Mouse (Mus musculus): ENCODE results near the gene Trpd52l3.
"Not testable (repeated sequence)": the region's sequence is repeated elsewhere in the genome, so short reads cannot be mapped to it uniquely, and the experiment has no call there.

Trpd52l3 gene

DNA sequence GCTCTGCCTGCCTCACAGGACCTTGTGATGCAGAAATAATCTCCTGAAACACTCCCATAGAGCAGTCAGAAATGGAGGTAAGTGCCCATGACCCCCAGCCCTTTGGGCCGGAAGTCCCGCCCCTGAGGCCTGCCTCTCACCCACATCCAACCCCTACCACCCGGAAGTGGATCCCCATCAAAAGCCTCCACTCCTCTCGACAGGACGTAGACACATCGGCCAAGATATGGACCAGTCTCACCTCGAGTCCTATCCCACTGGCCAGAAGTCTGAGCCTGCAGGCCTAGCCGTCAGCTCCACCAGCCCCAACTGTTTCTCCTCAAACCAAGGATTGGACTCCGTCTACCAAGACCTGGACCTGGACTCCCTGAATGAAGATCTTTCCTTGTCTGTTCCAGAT, at the start of gene Trpd52l3:
Trpd52l3 (plus strand) TSS at position 170 of the 400 bp plus-strand sequence.
- no peak for DNase-seq (ENCODE audit: extremely low spot score, low read depth, low spot score)

DNA sequence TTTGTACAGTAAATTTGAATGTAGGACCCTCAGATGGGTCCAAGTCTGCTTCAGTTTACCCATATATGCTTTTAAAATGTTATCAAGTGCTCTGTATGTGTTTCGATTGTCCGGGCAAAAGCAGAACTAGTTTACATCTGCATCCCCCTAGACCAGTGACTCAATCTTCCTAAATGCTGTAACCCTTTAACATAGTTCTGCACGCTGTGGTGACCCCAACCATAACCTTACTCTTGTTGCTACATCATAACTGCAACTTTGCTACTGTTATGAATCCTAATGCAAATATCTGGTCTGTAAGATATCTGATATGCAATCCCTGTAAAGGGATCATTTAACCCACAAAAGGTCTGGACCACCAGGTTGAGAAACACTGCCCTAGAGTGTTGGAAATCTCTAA, 49.8 kb upstream of the Trpd52l3 start:
- DNase-seq (ENCODE audit: extremely low spot score, low read depth, low spot score): no peak

DNA sequence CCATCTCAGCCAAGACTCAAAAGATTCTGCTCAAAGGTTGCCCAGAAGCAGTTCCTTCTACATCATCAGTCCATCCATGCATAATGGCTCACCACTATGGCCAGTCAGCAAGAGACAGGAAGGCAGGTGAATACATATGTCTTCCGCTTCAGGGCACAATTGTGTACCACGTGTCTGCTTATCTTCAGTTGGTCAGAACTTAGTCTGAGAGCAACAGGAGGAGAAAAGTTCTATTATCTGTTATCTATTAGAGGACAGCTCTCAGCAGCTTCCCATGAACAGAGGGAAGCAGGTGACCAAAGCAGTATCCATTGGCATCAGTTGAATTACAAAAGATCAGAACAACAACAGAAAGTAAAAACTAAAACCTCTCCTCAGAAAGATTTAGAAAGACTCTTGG, 48.1 kb upstream of the Trpd52l3 start:
- no peak for DNase-seq (ENCODE audit: extremely low spot score, low read depth, low spot score)

DNA sequence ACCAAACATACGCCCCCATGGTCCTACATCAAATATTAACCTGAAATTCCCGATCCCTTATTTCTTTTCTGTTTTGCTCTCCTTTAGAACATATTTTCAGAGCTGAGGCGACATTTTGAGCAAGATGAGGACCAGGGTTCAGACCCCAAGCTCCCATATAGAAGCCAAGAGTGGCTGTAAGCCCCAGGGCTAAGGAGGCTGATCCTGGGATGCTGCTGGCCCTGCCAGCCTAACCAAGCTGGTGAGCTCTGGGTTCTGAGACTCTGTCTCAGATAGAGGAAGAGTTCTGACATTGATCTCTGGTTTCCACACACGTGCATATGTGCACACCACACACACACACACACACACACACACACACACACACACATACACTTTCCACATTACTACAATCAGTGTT, 42.7 kb upstream of the Trpd52l3 start:
- no peak for DNase-seq (ENCODE audit: extremely low spot score, low read depth, low spot score)

DNA sequence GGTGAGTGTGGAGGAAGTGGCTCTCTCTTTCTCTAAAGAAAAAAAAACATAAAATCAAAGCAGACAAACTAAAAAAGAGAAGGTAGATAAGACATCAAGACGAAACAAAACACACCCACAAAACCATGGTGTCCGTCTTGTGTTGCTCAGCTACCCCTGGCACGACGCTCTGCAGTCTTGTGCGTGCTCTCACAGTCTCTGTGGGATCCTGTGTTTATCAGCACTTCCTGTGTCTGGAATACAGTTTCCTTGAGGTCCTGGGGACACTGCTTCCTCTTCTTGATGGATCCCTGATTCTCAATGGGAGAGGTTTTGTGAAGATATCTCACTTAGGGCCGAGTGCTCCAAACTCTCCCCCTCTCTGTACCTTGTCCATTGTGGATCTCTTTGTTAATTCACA, 41.7 kb upstream of the Trpd52l3 start:
- DNase-seq (ENCODE audit: extremely low spot score, low read depth, low spot score): no peak

DNA sequence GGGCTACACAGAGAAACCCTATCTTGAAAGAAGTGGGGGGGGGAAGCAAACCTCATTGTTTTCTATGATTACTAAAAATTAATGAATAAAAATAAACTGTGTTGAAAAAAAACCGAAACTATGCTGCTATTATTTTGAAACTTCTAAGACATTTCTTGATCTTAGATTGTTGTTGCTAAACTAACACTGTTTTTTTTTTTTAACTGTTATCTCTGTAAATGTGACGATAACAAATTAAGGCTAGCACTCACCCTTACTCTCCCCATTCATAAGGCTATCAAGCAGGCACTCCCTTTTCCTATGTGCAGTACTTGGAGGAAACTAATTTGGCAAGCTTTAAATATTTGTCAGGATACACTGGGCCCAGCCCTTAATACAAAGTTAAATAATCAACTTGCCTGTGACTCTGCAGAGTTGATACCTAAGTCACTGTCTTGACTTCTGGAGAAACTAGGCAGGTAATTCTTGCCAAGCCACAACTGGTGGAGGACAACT, 39.9 kb upstream of the Trpd52l3 start:
- DNase-seq (ENCODE audit: extremely low spot score, low read depth, low spot score): no peak

DNA sequence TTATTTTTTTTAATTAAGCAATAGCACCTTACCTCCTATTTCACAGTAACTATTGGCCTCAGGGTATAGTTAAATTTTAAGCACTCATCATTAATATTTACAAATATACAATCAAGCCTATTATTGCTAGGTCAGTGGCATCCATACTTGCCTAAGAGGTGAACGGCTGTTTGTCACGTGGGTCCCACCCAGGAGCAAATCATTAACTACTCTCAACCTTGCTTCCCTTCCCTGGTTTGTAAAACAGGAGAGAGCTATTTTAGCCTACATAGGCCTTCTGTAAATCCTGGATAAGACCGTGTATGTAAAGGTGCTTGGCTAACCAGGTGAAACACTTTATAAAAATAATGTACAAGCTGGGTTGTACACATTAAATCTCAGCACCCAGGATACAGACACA, 35.6 kb upstream of the Trpd52l3 start:
- DNase-seq (ENCODE audit: extremely low spot score, low read depth, low spot score): no peak

DNA sequence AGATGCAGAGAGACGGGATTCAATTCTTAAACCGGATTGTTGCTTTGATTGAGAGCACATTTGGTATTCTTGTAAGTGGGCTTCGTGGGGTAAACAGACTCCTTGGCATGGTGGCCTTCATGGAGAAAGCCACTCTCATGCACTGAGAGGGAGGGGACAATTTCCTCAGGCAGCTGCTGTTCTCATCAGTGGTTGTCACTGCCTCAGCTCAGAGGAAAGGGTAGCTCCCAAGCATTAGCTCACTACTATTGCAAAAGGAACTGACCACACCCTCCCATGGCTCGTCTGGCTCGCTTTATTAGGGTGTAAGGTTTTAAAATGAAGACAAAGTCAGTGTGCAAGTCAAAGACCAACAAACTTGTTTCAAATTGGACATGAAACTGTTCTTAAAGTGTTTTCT, 30.2 kb upstream of the Trpd52l3 start:
- DNase-seq (ENCODE audit: extremely low spot score, low read depth, low spot score): no peak

DNA sequence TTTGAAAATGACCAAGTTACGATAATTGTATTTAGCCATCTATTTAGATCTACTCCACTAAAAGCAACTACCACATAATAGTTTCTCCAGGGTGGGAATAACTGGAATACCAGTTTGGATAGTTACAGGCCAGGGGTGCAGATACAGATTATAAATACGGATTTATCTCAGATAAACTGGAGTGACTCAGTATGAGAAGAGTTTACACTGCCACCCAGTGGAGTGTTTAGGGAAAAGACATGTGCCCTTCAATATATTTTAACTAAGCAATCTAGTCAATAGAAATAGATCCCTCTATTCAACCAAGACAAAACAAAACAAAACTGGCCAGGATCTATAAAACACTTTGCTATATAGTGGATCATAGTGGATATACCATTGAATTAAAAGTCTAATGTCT, 24.7 kb upstream of the Trpd52l3 start:
- DNase-seq (ENCODE audit: extremely low spot score, low read depth, low spot score): no peak

DNA sequence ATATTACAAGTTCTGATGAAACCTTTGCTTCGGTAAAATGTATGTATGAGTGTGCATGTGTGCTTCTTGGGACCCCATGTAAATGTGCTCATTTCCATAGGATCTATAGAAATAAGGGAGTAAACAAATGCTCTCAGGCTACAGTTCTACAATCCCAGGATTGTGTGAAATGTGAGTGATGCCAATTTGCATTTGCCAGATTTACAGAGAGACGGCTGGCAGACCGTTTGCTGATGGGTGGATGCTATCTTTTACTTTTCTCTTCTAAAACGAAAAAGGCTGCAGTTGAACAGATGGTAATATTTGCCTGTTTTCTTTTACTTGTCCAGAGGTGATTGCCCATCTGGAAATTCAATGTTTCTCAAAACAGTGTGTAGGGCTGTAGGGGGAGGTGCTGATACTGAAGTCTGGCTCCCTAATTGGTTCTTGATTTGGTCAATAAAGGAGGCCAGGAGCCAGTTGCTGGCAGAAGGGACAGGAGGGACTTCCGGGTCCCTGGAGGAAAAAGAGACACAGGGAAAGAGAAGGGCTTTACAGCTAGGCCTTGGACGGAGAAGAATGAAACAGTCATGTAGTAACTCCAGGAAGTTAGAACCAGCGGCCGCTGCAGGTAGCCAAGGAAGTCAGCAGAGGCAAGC, 24.0 kb upstream of the Trpd52l3 start:
- no peak for DNase-seq (ENCODE audit: extremely low spot score, low read depth, low spot score)

DNA sequence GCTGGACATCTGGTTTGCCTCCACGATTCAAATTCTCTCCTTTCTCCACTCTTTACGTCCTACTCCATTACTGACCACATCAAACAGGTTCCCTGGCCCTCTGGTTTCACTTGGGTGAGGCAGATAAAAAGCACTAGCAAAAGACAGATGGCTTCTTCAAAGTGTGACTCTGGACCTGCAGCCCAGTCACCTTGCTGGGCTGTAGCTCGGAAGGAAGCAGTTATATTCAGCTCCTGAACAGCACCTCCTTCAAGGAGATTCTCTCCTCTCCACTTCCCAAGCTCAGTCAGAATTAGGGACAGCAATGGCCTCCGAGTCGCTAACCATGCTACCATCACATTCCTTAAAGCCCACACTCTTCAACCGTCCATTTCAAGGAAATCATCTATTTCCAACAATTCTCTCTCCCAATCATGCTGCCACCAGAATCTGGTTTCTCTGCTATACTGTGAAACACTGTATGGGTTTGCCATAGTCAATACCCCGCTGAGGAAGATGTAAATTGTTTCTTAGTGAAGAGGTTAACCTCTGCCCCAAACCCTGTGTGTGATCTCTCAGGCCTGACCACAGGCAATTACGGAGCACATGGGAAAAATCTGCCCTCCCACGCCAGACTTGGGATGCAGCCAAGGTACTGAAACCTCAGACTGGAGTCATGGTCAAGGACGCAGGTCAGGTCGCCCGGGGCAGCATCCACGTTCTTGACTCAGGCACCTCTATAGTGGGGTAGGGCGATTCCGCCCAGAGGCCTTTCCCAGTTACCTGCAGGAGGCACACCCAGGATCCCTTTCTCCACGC, 19.2 kb upstream of the Trpd52l3 start:
- DNase-seq (ENCODE audit: extremely low spot score, low read depth, low spot score): no peak

DNA sequence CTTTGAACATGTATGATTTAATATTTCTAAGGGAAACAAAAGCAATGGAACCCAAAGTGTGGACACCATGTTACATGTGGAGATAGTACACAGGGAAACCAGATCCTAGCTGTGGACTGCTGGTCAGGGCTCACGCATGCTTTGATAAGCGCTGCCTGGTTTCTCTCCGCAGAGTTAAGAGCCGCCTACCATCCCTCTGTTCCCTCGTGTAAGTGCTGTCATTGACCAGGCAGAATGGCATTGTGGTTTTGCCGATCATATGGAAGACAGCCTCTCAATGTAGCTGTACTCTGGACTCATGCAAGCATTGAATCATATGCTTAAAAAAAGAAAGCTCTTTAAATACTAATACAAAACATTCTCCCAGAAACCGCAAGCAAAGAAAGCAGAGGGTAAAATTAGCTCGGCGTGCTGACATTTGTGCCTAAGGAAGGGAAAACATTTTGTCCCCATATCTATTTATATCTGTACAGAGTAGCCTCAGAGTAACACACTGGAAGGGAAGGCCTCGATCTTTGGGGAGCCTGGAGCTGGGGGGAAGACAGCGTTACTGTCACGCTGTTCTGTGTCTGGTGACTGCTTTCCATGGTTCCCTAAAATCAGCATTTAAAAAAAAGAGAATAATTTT, 17.0 kb upstream of the Trpd52l3 start:
- DNase-seq (ENCODE audit: extremely low spot score, low read depth, low spot score): no peak

DNA sequence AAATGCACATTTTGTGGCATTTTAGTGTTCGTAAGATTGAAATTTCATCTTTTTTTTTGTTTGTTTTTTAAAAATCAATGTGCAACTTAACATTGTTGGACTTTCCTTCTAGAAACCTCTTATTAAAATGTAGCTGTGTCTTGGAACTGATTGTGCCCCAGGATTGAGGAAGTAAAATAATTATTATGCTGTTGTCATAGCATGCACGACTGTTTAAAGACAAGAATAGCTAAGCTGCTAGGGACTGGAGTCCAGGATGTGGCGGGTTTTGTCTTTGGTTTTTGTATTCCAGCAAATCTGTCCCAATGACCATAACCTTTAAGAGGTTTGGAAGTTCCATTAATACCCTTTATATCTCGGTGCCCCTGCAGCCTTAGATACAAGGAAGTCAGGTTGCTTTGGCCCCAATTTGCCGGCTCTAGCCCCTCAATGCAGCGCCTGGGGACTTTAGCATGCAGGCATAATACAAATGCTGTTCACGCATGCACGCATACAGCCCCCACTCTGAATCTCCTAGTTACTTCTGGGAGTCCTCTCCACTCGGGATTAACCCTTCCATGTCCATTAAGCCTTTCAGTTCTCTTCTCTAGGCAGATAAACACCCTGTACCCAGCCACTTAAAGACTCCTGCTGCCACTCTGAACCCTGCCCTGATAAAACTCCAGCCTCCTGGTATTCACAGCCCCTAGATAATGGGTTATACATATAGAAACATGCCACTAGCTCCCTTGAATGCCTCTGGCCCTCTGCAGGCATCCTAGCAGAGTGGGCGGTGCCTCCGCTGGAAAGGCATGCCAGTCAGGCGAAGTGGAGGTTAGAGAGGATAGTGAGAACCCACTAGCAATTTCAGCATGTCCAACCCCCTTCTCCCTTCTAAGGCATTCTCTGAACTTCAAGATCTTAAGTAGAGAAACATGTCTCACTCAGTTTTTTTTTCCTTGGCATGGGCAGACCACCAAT, 2.9 kb upstream of the Trpd52l3 start:
- no peak for DNase-seq (ENCODE audit: extremely low spot score, low read depth, low spot score)

DNA sequence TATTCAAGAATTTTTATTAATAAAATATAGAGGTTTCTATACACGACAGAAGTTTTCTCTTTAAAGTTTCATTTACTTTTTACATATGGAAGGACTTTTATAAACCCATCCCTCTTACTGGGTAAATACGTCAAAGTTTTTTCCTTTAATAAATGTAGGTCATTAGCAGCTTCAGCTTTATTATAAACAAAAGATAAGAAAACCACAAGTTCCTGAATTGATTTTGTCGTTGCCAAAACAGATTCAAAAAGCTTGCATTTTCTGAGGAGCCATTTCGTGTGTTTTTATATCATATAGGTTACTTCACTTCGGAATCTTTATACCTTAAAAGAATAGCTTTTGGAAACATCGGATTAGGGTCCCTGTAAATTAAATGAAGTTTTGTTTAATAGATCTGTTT, 2.0 kb upstream of the Trpd52l3 start:
- DNase-seq (ENCODE audit: extremely low spot score, low read depth, low spot score): no peak

DNA sequence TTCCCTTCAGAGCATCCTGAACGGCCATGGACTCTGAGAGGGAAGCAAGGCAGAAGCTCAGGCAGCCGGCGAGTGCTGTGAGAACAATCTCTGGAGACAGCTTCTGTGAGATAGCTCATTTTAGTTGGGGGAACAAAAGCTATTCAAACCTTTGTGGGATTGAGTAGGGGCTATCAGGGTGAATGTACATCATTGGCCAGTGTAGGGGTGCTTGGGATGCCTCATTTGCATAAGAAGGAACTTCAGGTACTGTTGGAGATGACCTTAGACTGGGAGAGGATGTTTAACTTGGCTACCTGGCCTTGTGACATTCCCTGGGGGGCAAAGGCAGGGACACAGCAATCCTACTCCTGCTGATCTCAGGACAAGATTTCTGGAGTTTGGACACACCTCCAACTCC, 2.8 kb downstream of the Trpd52l3 start:
- DNase-seq (ENCODE audit: extremely low spot score, low read depth, low spot score): no peak

DNA sequence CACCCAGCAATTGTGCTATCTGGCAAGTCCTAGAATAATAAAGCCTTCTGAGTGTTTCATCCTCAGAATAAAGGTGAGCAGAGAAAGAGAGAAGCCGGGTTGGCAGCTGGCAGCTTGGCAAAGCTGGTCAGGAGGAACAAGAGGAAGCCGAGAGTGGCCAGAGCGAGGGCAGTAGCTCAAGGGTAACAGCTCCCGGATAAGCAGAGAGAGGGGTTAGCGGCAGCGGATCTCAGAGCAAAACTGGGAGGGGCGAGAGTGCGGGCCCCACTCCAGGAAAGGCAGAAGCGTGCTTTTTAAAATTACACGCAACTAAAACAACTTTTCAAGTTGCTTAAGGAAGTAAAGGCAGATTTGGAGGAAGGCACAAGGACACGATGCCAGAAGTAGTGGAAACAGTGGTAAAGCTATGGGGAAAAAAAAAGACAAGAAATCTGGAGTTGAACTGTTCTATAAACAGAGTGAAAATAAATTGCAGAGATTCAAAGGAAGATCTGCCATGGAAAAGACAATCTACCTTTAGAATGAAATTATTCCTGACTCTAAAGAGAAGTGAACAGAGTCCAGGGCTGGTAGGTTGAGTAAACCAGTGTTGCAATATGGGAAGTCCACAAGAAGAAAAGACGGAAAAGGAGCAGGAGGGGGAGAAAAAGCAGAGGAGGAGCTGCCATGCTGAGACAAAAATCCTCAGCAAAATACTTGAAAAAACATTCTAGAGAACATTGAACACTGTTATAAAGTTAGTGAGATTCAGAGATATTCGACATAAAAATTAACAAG, 7.1 kb downstream of the Trpd52l3 start:
- no peak for DNase-seq (ENCODE audit: extremely low spot score, low read depth, low spot score)

DNA sequence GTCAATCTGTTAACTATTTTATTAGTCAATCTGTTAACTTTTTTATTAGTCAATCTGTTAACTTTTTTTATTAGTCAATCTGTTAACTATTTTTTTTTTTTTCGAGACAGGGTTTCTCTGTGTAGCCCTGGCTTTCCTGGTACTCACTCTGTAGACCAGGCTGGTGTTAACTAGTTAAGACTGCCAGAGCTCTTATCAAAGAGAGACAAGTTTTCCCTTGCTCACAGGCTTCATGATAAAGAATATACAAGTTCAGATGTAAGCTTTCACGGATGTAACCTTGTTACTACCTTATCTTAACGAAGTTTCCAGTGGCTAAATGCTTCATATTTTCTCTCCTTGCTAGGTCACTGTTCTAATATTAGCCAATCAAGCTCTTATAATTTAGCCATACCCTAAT, 10.7 kb downstream of the Trpd52l3 start:
- no peak for DNase-seq (ENCODE audit: extremely low spot score, low read depth, low spot score)

DNA sequence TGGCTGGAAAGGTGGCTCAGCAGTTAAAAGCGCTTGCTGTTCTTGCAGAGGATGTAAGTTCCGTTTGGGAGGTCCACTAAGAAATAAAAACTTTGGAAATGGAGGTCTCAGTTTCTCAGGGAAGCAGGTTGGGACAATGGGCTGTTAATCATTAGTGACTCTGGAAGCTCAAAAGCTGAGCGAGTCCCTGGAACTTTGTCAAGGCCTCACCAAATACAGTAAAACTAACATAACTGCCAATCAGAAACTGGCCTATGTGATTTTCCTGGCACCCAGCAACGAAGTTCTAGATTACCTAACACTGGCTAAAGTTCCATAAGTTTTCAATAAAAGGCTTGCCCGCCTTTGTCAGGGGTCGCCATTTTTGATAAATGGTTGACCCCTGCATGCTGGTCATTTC, 12.6 kb downstream of the Trpd52l3 start:
- DNase-seq (ENCODE audit: extremely low spot score, low read depth, low spot score): no peak

DNA sequence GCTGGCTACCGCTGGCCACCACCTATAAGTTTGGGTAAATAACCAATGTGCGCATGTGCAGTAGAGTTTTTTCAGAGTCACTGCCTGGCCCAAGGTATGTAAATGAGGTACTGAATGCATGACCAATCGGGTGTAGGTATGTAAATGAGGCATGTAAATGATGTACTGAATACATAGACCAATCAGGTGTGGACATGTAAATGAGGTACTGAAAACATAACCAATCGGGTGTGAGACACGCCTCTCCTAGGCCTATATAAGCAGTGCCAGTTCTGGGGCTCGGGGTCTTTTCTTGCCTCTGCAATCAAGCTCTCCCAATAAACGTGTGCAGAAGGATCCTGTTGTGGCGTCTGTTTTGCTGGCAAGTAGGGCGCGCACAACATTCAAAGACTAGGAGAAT, 19.8 kb downstream of the Trpd52l3 start:
- not testable (repeated sequence) for DNase-seq (ENCODE audit: extremely low spot score, low read depth, low spot score)

DNA sequence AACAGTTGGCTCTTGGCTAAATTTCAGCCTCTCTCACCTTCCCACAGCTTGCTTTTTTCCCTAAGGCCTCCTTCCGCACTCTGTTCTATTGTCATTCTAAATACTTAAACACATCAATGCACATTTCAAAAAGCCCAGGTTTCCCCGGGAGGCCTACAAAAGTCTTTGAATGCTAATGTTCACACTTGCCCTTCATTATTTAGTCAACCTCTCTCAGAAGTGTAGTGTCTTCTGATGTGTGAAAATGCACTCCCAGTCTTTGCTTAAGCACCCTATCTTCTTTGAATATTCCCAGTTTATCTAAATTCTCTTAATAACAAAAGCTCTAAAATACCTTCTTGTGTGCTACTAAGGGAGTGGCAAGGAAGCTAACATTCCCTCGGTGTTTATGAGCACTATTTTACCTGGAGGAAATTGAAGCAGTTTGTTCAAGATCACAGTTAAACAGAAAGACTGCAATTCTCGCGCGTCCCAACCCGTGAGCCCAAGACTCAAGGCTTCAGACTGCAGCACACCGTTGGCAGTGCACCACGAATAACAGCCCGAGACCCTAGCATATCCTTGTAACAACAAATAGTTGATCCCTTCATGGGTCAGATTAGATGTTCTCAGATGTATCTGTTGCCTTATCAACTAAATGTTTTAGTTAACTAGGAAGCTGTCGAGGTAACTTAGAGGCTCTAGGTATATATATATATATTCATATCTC, 25.6 kb downstream of the Trpd52l3 start:
- DNase-seq (ENCODE audit: extremely low spot score, low read depth, low spot score): no peak
